Mouse (Mus musculus) embryonic facial prominence, embryonic 15.5 days (tissue): ENCODE data around the gene Pgm2l1. TPM values are rescaled to one million over a fixed set of nuclear protein-coding genes. Genes with fewer than 3 reads are reported as not detected.

Experiments
- ATAC-seq: fragments of 200-750 bp; cut with Nextera tagmentation; 2 replicates; pipeline ENCODE4 v1.8.0; 2017; ENCODE audit warnings: low read depth, moderate TSS enrichment; ENCODE audit not compliant: insufficient number of reproducible peaks, low FRiP score, low TSS enrichment
- H3K27ac ChIP-seq: fragments of 300-500 bp; sonication (generic); replicated peaks from 2 replicates; pipeline ENCODE4 v1.5.1; 2015; ENCODE audit warnings: mild to moderate bottlenecking, inconsistent platforms
- H3K27me3 ChIP-seq: fragments of 300-500 bp; sonication (generic); 2 replicates; pipeline ENCODE4 v1.6.1; 2015; ENCODE audit warnings: inconsistent platforms
- H3K36me3 ChIP-seq: fragments of 300-500 bp; sonication (generic); 2 replicates; pipeline ENCODE4 v1.6.1; 2015; ENCODE audit warnings: mild to moderate bottlenecking, inconsistent platforms
- H3K4me1 ChIP-seq: fragments of 300-500 bp; sonication (generic); 2 replicates; pipeline ENCODE4 v1.6.1; 2015; ENCODE audit warnings: inconsistent platforms
- H3K4me2 ChIP-seq: fragments of 300-500 bp; sonication (generic); replicated peaks from 2 replicates; pipeline ENCODE4 v1.6.1; 2015; ENCODE audit warnings: mild to moderate bottlenecking, inconsistent platforms
- H3K4me3 ChIP-seq: fragments of 300-500 bp; sonication (generic); replicated peaks from 2 replicates; pipeline ENCODE4 v1.5.1; 2015; ENCODE audit warnings: mild to moderate bottlenecking, inconsistent platforms
- H3K9ac ChIP-seq: fragments of 300-500 bp; sonication (generic); 2 replicates; pipeline ENCODE4 v1.6.1; 2015; ENCODE audit warnings: inconsistent platforms
- H3K9me3 ChIP-seq: fragments of 300-500 bp; sonication (generic); replicated peaks from 2 replicates; pipeline ENCODE4 v1.6.1; 2016; ENCODE audit warnings: inconsistent platforms
- WGBS: fragments of 180-500 bp; shearing (Covaris S2); methylation state at CpG from one replicate; pipeline ENCODE4 v1.1.7; 2015; 5-methylcytosine and 5-hydroxymethylcytosine counted together
- polyA plus RNA-seq: library from polyadenylated mRNA; unstranded; fragments of >200 nt; fragmentation: Nextera tagmentation; extraction: Ambion mirVana; gene quantifications from 2 replicates; pipeline ENCODE4 v1.2.1, GENCODE M21; 2015

Pgm2l1 gene
- polyA plus RNA-seq, 1 experiment from 2014 or later, result 3.4 TPM

DNA sequence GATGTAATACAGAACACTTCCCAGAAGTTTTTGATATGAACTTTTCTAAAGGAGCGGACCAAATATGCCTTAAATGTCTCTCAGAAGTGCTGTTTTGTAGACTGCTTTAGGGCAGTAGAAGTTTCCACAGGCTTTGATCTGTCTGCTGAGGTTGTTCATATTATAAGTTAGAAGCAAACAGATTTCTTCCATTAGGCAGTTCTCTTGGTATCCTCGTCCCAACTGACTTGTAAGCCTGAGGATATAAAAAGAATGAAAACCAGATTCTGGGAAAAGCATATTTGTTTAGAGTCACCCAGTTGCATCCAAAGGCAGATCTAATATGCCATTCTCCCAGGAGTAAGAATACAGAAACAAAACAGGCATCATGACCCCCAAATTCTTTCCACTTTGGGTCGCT lies 26.0 kb upstream of the Pgm2l1 start:
- H3K36me3 ChIP-seq, result no peaks in the 10 kb centered on the region
- no peaks in the 10 kb centered on the region for H3K9me3 ChIP-seq
- no peaks in the 10 kb centered on the region for H3K27me3 ChIP-seq
- H3K4me2 ChIP-seq, result no peak overlapping the region
- peaks cover 17% of the 10 kb centered on the region for H3K4me1 ChIP-seq
- WGBS, result 31% methylated on average over 3 of the region's 3 CpGs
- ATAC-seq, result no peak
- H3K4me3 ChIP-seq, result no peak overlapping the region
- no peak overlapping the region for H3K9ac ChIP-seq
- H3K27ac ChIP-seq, result peak overlapping the region; percentile 44; the same call in 1 of the 2 replicates

DNA sequence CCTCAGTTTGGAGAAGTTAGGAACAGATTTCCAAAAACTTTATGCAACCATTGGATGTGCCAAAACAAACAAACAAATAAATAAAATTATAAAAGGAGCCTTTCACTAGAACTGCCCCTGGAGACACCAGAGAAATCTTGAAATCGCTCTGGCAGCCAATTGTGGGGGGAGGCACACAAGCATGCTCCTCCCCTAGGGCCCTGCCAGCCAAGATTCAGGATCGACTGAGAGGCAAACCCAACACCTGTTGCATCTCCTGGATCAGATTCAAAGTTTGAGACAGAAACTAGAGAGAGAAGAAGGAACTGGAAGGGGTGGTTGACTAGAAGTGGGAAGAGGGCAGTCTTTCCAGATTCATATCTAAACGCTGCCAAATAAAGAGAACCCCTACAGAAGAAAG lies 23.6 kb upstream of the Pgm2l1 start:
- H3K9me3 ChIP-seq, result no peaks in the 10 kb centered on the region
- H3K4me1 ChIP-seq, result peaks cover 17% of the 10 kb centered on the region
- 46% methylated on average over 3 of the region's 3 CpGs for WGBS
- ATAC-seq, result no peak
- no peak overlapping the region for H3K9ac ChIP-seq
- H3K27me3 ChIP-seq, result no peaks in the 10 kb centered on the region
- H3K4me2 ChIP-seq, result no peak overlapping the region
- no peaks in the 10 kb centered on the region for H3K36me3 ChIP-seq
- no peak overlapping the region for H3K27ac ChIP-seq
- H3K4me3 ChIP-seq, result no peak overlapping the region

DNA sequence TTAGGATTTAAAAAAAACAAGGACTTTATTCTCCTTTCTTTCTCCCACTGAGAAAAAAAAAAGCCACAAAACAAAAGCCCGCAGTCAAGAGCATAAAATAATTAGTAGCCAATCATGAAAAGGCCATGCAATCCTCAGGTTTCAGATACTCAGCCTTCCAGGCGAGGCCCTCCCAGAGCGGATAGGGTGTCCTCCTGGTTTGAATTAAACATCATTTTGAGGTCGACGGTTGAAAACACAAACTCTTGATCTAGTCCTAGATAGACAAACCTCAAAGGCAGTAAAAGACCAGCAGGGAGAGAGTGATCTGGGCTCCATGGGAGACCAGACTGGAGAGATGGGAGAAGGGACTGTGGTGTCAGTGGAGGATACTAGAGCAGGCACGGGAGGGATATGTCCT lies 22.3 kb upstream of the Pgm2l1 start:
- H3K4me2 ChIP-seq, result no peak overlapping the region
- no peak overlapping the region for H3K27ac ChIP-seq
- H3K9me3 ChIP-seq, result no peaks in the 10 kb centered on the region
- peaks cover 17% of the 10 kb centered on the region for H3K4me1 ChIP-seq
- H3K9ac ChIP-seq, result no peak overlapping the region
- no peak overlapping the region for H3K4me3 ChIP-seq
- H3K27me3 ChIP-seq, result no peaks in the 10 kb centered on the region
- WGBS, result 29% methylated on average over 6 of the region's 6 CpGs
- ATAC-seq, result no peak
- no peaks in the 10 kb centered on the region for H3K36me3 ChIP-seq

DNA sequence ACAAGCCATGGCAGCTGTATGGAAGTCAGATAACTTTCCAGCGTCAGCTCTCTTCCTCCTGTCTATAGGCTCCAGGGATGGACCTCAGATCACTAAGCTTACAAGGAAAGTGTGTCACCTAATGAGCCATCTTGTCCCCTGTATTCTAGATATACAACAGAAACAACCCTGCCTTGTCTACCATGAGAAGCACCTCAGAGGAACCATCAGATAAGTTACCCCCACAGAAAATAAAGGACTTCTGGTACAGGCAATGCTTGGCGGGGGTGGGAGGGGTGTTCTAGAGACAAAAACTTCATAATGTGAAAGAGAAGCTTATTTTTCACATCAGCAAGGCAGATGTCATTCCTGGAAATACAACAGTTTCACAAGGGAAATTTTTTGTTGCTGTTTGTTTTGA lies 21.1 kb upstream of the Pgm2l1 start:
- 91% methylated on average over 2 of the region's 2 CpGs for WGBS
- H3K9ac ChIP-seq, result no peak overlapping the region
- no peak for ATAC-seq
- H3K27me3 ChIP-seq, result no peaks in the 10 kb centered on the region
- no peak overlapping the region for H3K27ac ChIP-seq
- peaks cover 17% of the 10 kb centered on the region for H3K4me1 ChIP-seq
- no peaks in the 10 kb centered on the region for H3K36me3 ChIP-seq
- H3K4me3 ChIP-seq, result no peak overlapping the region
- no peaks in the 10 kb centered on the region for H3K9me3 ChIP-seq
- H3K4me2 ChIP-seq, result no peak overlapping the region

DNA sequence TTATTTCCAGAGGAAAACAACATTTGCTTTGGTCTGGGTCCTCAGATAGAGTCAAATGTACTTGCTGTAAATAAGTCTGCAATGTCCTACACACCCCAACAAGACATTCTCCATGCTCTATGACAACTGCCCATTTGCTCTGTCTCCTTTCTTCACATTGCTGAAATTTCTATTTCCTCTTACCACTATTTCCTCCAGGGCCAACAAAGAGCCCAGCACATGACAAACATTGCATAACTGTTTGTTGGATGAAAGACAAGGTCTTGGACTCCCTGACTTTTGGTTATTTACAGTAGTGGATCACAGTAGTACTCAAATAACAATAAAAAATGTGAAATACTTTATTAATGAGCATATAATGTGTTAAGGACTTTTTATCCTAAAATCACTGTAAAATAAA lies 19.3 kb upstream of the Pgm2l1 start:
- Histone ChIP-seq H3K4me1 (peaks cover 7% of the 10 kb centered on the region; the same call in 1 of the 2 replicates), H3K36me3 (no peaks in the 10 kb centered on the region), H3K27ac (no peak overlapping the region), H3K27me3 (no peaks in the 10 kb centered on the region), H3K9ac (no peak overlapping the region), H3K9me3 (no peaks in the 10 kb centered on the region), H3K4me2 (no peak overlapping the region), H3K4me3 (no peak overlapping the region)
- no peak for ATAC-seq

DNA sequence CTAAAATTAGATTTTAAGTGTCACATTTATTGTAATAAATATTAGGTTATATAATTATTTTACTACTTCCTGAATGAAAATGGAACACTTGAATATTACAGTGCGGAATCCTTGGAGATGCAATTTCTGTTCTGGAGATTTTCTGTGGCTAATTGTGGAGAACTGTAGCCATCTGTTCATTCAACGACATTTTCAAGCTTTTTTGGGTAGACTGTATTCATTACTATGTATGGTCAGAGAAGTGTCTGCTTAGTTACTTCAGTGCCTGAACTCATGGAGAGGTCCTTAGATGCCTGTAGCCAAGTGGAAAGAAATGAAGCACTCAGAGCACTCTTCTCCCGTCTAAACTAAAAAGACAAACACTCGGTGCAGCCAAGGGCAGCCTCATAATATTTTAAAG lies 12.9 kb upstream of the Pgm2l1 start:
- no peak overlapping the region for H3K4me3 ChIP-seq
- ATAC-seq, result no peak
- WGBS, result 58% methylated on average over 4 of the region's 4 CpGs

DNA sequence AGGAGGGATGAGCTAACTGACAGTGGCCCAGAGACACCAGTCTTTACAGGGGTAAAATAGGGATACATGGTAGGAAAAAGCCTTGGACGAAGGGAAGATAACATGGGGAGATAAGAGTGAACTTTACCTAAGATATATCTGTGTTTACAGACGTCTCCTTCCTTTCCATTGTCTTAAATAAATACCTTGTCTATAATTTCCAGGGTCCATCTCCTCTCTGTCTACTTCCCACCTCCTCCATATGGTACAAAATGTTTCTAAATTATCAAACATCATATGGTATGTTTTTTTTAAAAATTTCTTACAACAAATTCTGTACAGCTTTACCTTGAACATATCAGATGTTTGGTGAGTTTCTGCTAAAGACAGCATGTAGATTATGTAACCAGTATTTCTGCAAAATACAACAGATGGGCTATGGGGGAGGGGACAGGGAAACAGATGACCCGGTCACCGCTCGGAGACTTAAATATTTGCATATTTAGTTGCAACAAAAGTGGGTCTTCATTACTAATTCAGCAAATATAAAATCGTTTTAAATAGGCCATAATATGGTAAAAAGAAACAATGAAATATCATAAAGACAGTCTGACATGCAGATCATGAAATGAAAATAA lies 12.0 kb upstream of the Pgm2l1 start:
- Histone ChIP-seq H3K9ac (no peak overlapping the region), H3K4me1 (no peaks in the 10 kb centered on the region), H3K4me3 (no peak overlapping the region), H3K27ac (no peak overlapping the region), H3K9me3 (no peaks in the 10 kb centered on the region), H3K36me3 (no peaks in the 10 kb centered on the region), H3K27me3 (no peaks in the 10 kb centered on the region), H3K4me2 (no peak overlapping the region)
- WGBS, result 71% methylated on average over 6 of the region's 6 CpGs
- ATAC-seq, result no peak

More for the DNA sequence above, 12.9 kb upstream of the Pgm2l1 start:
- Histone ChIP-seq H3K9ac (no peak overlapping the region), H3K36me3 (no peaks in the 10 kb centered on the region), H3K9me3 (no peaks in the 10 kb centered on the region), H3K4me1 (no peaks in the 10 kb centered on the region), H3K27ac (no peak overlapping the region), H3K4me2 (no peak overlapping the region), H3K27me3 (no peaks in the 10 kb centered on the region)

DNA sequence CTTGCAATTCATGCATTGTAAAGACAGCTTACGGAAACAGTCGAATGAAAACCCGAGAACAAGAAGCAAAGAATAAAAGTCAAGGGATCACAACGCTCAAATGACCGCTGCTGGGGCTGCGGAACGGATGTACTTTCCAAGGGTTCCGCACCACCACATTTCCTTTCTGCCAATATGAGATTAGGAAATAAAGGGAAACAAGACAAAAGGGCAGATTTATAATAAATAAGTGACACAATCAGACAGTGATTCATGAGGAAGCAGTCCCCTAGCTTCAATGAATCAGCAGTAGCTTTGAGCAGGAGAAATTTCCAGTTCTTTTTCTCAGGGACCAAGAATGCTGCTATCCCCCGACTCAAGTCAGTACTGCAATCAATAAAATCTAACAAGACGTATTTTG lies 11.2 kb upstream of the Pgm2l1 start:
- no peak overlapping the region for H3K27ac ChIP-seq
- H3K36me3 ChIP-seq, result no peaks in the 10 kb centered on the region
- H3K9ac ChIP-seq, result no peak overlapping the region
- ATAC-seq, result no peak
- WGBS, result 71% methylated on average over 10 of the region's 10 CpGs
- no peaks in the 10 kb centered on the region for H3K4me1 ChIP-seq
- H3K4me2 ChIP-seq, result no peak overlapping the region
- no peaks in the 10 kb centered on the region for H3K27me3 ChIP-seq
- no peak overlapping the region for H3K4me3 ChIP-seq
- H3K9me3 ChIP-seq, result no peaks in the 10 kb centered on the region

DNA sequence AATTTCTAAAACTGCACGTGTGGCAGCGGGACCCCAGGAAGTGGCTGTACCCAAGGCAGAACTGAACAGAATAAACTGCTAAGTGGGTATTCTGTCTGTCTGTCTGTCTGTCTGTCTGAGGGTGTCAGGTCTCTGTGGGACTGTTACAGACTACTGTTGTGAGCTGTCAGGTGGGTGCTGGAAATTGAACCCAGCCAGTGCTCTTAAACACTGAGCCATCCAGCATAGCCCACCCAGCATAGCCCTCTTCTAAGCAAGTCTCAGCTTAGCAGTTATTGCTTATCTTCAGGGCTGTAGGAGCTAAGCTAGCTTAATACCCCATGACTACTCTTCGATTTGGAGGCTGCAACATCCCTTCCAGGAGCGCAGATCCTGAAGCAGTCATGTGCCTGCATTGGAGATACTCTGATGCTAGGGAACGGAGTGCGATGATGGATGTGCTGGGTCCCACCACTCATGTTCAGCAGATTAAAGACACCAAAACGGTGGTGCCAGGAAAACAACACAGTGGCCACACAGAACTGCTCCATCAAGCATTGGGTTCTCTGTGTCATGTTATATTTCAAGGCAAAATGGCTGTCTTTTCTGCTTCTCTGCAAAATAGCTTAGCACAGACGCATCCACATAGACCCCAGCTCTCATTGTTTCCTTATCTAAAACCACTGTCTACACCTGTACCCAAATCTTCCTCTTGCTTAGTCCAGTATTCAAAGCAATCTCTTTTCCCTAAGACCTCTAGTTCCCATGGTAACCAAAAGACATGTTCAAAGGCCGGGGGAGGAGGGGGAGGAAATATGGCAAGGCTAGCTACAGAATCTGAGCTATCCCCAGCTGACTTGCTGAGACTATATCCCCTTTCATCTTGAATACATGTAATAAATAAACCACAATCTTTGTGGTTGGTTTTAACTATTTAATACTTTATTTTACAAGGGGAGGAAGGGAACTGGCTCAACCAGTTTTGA lies 10.3 kb upstream of the Pgm2l1 start:
- Histone ChIP-seq H3K27ac (no peak overlapping the region), H3K27me3 (no peaks in the 10 kb centered on the region), H3K9me3 (no peaks in the 10 kb centered on the region), H3K4me2 (no peak overlapping the region), H3K9ac (no peak overlapping the region), H3K4me1 (no peaks in the 10 kb centered on the region), H3K4me3 (no peak overlapping the region), H3K36me3 (no peaks in the 10 kb centered on the region)
- no peak for ATAC-seq
- 74% methylated on average over 9 of the region's 9 CpGs for whole genome bisulfite sequencing

DNA sequence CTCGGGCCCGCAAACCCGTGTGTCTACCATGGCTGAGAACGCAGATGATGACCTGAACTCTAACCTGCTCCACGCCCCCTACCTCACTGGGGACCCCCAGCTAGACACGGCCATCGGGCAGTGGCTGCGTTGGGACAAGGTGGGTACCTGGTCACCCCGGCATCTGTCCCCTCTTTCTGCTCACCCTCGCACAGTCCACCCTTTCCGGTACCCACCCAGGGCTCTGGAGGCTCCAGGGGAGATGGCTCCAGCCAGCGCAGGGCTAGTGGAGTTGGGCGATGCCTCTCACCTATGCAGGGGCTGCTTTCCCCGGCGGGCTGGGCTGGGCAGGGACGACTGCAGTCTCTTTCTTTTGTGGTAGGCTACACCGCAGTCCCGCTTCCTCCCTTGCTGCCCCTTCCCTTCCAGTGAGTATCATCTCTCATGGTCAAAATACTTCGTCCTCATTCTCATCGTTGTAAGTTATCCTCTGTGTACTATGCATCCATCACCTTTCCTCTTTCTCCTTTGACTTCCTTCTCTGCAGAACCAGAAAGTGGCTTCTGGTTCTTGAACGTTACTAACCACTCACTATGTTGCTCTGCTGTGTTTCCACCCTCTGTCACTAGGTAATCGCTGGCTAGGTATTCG lies 817 bp downstream of the Pgm2l1 start:
- peak overlapping the region; percentile 49 for H3K9ac ChIP-seq
- H3K9me3 ChIP-seq, result no peaks in the 10 kb centered on the region
- peak overlapping the region; percentile 63 for H3K4me3 ChIP-seq
- H3K27me3 ChIP-seq, result no peaks in the 10 kb centered on the region
- H3K36me3 ChIP-seq, result no peaks in the 10 kb centered on the region
- ATAC-seq, result peak; percentile 42
- under 1% methylated on average over 23 of the region's 23 CpGs for WGBS
- H3K27ac ChIP-seq, result peak overlapping the region; percentile 83
- peak overlapping the region; percentile 95 for H3K4me2 ChIP-seq
- peaks cover 10% of the 10 kb centered on the region for H3K4me1 ChIP-seq

DNA sequence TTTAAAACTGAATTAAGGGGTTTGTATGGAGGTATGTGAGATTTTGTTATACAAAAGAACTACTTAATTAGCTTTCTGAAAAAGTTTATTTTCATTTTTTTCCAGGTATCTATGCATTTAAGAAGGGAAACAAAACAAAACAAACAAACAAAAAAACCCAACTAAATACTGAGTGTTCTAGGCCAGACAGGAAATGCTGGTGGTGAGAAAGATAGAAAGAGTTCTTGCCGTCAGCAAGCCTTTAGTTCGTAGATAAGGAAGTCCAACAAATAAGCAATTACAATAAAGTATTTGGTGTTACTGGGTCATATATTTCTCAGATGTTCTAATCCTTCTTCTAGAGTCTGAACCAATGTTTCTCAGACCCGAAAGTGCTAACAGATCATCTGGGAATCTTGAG lies 1.8 kb downstream of the Pgm2l1 start:
- Histone ChIP-seq H3K4me1 (peaks cover 10% of the 10 kb centered on the region), H3K27ac (no peak overlapping the region), H3K9me3 (no peaks in the 10 kb centered on the region), H3K4me3 (no peak overlapping the region), H3K27me3 (no peaks in the 10 kb centered on the region), H3K4me2 (no peak overlapping the region), H3K9ac (no peak overlapping the region), H3K36me3 (no peaks in the 10 kb centered on the region)
- ATAC-seq, result no peak
- 67% methylated on average over 3 of the region's 3 CpGs for WGBS
